Mouse (Mus musculus) ES-Bruce4 (cell line): Measurements from ENCODE around the gene Lum. TPM values are rescaled to one million over a fixed set of nuclear protein-coding genes. Genes with fewer than 3 reads are reported as not detected.

Experiments used
- H3K27ac ChIP-seq: 2 replicates; pipeline ENCODE4 v1.5.1; 2012; ENCODE audit warnings: low read length, inconsistent platforms; ENCODE audit not compliant: insufficient read depth
- H3K27me3 ChIP-seq: 2 replicates; pipeline ENCODE4 v1.6.1; 2012; ENCODE audit warnings: mild to moderate bottlenecking, low read length, inconsistent platforms; ENCODE audit not compliant: control insufficient read depth, poor library complexity, insufficient read depth, severe bottlenecking
- H3K36me3 ChIP-seq: 2 replicates; pipeline ENCODE4 v1.6.1; 2012; ENCODE audit warnings: inconsistent platforms, mild to moderate bottlenecking, low read length, moderate library complexity; ENCODE audit not compliant: control insufficient read depth, poor library complexity, insufficient read depth, severe bottlenecking
- H3K4me1 ChIP-seq: one replicate; pipeline ENCODE4 v1.8.1; 2011; ENCODE audit warnings: low read length; ENCODE audit not compliant: control insufficient read depth, insufficient read depth
- H3K4me3 ChIP-seq: 2 replicates; pipeline ENCODE4 v1.5.1; 2011; ENCODE audit warnings: low read depth, mild to moderate bottlenecking, low read length
- H3K9ac ChIP-seq: 2 replicates; pipeline ENCODE4 v1.6.1; 2012; ENCODE audit warnings: low read depth, mild to moderate bottlenecking, inconsistent platforms; ENCODE audit not compliant: poor library complexity, severe bottlenecking
- H3K9me3 ChIP-seq: replicated peaks from 2 replicates; pipeline ENCODE4 v1.6.1; 2012; ENCODE audit warnings: mild to moderate bottlenecking, low read length, inconsistent platforms; ENCODE audit not compliant: control insufficient read depth, poor library complexity, insufficient read depth, severe bottlenecking
- CTCF ChIP-seq: IDR thresholded peaks from one replicate; pipeline ENCODE4 v1.8.1; 2011; ENCODE audit warnings: low read depth, low read length
- EP300 ChIP-seq: IDR thresholded peaks from 2 replicates; pipeline ENCODE4 v1.6.1; 2011; ENCODE audit warnings: low read depth, low read length; ENCODE audit not compliant: insufficient read depth
- POLR2A ChIP-seq: IDR thresholded peaks from one replicate; pipeline ENCODE4 v1.8.1; 2011; ENCODE audit warnings: low read length; ENCODE audit not compliant: insufficient read depth
- polyA plus RNA-seq: library from polyadenylated mRNA; stranded (reverse); fragments of >200 nt; gene quantifications from 2 replicates; pipeline ENCODE4 v1.2.4, GENCODE M21; 2011; ENCODE audit warnings: low read depth; ENCODE audit not compliant: missing spikeins, insufficient read depth, insufficient read length

The Lum gene
- polyA plus RNA-seq, 1 experiment = 1.1 TPM

DNA sequence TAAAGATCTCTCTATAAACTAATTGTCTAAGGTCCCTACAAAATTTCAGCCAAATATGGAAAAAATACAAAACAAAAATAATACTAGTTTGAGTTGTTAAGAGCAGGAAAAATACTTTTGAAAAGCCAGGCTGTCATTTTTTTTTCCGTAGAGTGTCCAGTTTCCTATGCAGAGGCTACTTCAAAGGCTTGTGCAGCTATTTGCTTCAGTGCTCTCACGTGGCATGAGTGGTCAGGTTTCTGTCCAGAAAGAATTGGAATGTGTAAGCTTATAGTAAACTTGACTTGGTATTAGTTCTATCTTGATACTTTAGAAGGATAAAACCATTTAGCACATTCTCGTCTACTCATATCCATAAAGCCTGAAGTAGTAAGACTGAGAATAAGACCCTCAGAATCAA, 26.8 kb downstream of the Lum start:
- H3K4me1 ChIP-seq = no peaks in the 10 kb centered on the region
- H3K27me3 ChIP-seq = no peaks in the 10 kb centered on the region
- no peaks in the 10 kb centered on the region for H3K36me3 ChIP-seq
- H3K4me3 ChIP-seq = no peak overlapping the region
- H3K9me3 ChIP-seq = no peaks in the 10 kb centered on the region
- no peak overlapping the region for H3K27ac ChIP-seq
- TF ChIP-seq CTCF (no peak), POLR2A (no peak), EP300 (no peak)
- H3K9ac ChIP-seq = no peak overlapping the region

DNA sequence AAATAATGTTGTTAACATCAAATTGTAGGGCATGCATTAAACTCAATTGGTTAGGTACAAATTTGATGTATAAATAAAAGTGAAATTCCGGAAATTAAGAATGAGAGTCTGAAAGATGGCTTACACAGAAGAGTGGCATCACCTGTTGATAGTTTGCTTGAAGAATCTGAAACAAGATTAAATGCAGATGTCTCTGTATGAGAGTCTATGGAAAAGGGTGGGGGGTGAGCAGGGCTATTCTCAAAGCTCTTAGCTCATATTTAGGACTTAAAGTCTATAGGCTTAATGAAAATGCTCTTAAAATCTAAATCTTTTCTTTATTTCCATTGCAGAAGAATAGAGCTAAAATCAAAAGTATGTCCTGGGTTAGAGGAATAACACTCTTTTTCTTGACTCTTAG, 30.8 kb downstream of the Lum start:
- no peak overlapping the region for H3K9ac ChIP-seq
- H3K9me3 ChIP-seq = no peaks in the 10 kb centered on the region
- H3K4me3 ChIP-seq = no peak overlapping the region
- no peaks in the 10 kb centered on the region for H3K36me3 ChIP-seq
- H3K4me1 ChIP-seq = no peaks in the 10 kb centered on the region
- no peak overlapping the region for H3K27ac ChIP-seq
- TF ChIP-seq CTCF (no peak), EP300 (no peak), POLR2A (no peak)
- H3K27me3 ChIP-seq = no peaks in the 10 kb centered on the region

DNA sequence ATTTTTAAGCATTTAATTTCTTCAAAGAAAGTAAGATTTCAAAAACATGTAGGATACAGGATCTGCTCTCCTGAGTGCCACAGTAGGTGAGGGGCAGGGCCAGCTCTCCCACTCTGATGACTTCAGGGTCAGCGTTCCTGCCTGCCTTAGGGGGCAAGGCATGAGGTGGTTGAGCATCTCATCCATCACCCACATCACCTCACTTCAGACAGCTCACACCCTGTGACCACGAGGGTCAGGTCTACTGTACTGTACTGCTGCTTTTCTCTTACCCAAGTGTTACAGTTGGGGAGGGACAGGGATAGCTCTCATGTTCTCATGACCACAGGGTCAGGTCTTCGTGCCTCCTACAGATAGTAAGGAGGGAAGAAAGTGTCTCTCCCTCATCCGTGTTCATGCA, 36.8 kb downstream of the Lum start:
- Histone ChIP-seq H3K27me3 (no peaks in the 10 kb centered on the region), H3K36me3 (no peaks in the 10 kb centered on the region), H3K4me3 (no peak overlapping the region), H3K9me3 (no peaks in the 10 kb centered on the region), H3K27ac (no peak overlapping the region), H3K4me1 (no peaks in the 10 kb centered on the region), H3K9ac (no peak overlapping the region)
- TF ChIP-seq CTCF (no peak), EP300 (no peak), POLR2A (no peak)

DNA sequence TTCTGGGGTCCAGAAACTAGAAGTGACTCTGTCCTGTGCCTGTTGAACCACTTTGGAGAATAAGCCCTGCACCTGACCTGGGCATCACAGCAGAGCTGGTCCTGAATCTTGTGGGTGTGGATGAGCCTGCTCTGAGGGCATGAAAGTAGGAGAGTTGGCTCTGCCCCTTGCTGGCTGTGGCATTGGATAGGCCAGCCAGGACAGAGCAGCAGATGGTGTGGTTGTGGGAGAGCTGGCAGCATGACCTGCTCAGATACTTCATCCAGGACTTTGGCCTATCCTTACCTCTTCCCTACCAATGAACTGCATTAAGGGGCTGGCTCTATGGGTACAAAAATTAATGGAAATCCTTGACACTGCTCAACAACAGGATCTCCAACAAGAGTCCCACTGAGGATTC, 38.3 kb downstream of the Lum start:
- no peaks in the 10 kb centered on the region for H3K36me3 ChIP-seq
- H3K27ac ChIP-seq = no peak overlapping the region
- H3K4me1 ChIP-seq = no peaks in the 10 kb centered on the region
- H3K9ac ChIP-seq = no peak overlapping the region
- no peak overlapping the region for H3K4me3 ChIP-seq
- H3K9me3 ChIP-seq = no peaks in the 10 kb centered on the region
- TF ChIP-seq POLR2A (no peak), EP300 (no peak), CTCF (no peak)
- no peaks in the 10 kb centered on the region for H3K27me3 ChIP-seq

DNA sequence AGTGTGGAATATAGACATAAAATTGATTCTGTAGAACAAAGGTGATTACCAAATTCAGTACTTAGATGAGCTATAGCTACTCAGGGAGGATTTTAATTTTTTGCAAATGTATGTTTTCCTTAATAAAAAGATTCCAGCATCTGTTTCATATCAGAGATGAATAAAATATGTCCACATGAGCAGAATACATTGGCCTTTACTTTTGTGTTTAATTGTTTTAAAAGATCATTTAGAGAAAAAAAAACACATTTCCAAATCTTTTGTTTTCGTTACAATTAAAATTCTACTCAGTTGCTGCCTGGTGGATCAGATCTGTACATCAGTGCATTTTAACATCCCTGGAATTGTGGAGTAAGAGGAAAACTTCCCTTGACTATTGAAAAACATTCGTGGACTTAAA, 41.7 kb downstream of the Lum start, which contains the start of gene Kera:
TSS of gene Kera (plus strand) at position 301 of the 400 bp plus-strand sequence.
- Histone ChIP-seq H3K27ac (no peak within 1 kb of the TSS), H3K4me3 (no peak within 1 kb of the TSS), H3K36me3 (no peaks in the 10 kb centered on the region), H3K9ac (no peak within 1 kb of the TSS), H3K9me3 (no peaks in the 10 kb centered on the region), H3K27me3 (no peaks in the 10 kb centered on the region), H3K4me1 (no peaks in the 10 kb centered on the region)
- TF ChIP-seq POLR2A = no peak
- no peak for TF ChIP-seq CTCF
- no peak for TF ChIP-seq EP300

Other genes with a start within 250 kb of the Lum start
- 1.5 and 2.0 TPM in 2 replicates for gene Dcn, start 85.5 kb upstream of the Lum start, polyA plus RNA-seq
- gene Kera, start 41.8 kb downstream of the Lum start, polyA plus RNA-seq = not detected in 2 replicates
- gene Epyc, start 78.9 kb downstream of the Lum start, polyA plus RNA-seq = not detected in 2 replicates
- not detected in 2 replicates for gene Ccer1, start 127.9 kb downstream of the Lum start, polyA plus RNA-seq
- not detected in 2 replicates for gene C030005K15Rik, start 161.6 kb downstream of the Lum start, polyA plus RNA-seq